Mouse (Mus musculus) testis, adult 2 months (tissue): Measurements from ENCODE around the gene Adpgk.

Experiments used
- CTCF ChIP-seq: fragments of 200-500 bp; IDR thresholded peaks from 2 replicates; pipeline ENCODE4 v1.5.1; 2012; ENCODE audit warnings: low read depth, mild to moderate bottlenecking, inconsistent platforms, low read length, moderate library complexity; ENCODE audit not compliant: control insufficient read depth, insufficient read depth, insufficient replicate concordance
- POLR2A ChIP-seq: fragments of 200-500 bp; IDR thresholded peaks from 2 replicates; pipeline ENCODE4 v1.6.1; 2012; ENCODE audit warnings: low read depth, mild to moderate bottlenecking, inconsistent platforms, low read length, moderate library complexity; ENCODE audit not compliant: control insufficient read depth

DNA sequence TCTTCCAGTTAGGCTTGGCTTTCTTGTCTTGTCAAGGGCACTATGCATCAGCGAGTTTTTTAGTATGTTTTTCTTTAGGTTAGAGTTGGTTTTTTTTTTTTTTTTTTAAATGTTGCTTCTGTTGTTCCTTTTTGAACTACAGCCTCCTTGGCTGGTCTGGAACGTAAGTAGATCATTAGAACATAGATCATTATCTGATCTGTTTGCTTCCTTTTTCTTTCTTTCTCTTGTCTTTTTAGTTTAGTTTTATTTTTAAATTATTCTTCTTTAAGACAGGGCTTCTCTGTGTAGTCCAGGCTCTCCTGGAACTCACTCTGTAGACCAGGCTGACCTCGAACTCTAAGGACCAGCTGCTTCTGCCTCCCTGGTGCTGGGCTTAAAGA, 1.1 kb downstream of the Adpgk start:
- TF ChIP-seq POLR2A (no peak), CTCF (no peak)
